ENCODE assay signal across 11 mouse cellular contexts in genomic region chr13:24564706-24565105, GRCm38 (mm10). TPM values are rescaled to one million over a fixed set of nuclear protein-coding genes. Genes with fewer than 3 reads are reported as not detected.
DNase-seq lines count a peak whose midpoint lies in the region; ATAC-seq lines count a peak whose summit lies in the region.
"Had no signal": no experiment of that assay in that cellular context is flagged by ENCODE, and none has a peak within 500 bp of the region (broad histone marks: within the 10 kb centered on the region; RNA-seq: fewer than 3 reads in every experiment).

No protein-coding gene starts in this region.

- no peak overlapping the region for H3K4me2 ChIP-seq in hindbrain, embryonic 16.5 days (ENCODE audit: low read length)
- no peak overlapping the region for H3K4me2 ChIP-seq in hindbrain, embryonic 11.5 days (replicated peaks; ENCODE audit: low read depth, low read length)
- H3K4me2 ChIP-seq in liver, embryonic 13.5 days = no peak overlapping the region
- no peak overlapping the region for H3K4me2 ChIP-seq in neural tube, embryonic 15.5 days
- H3K4me2 ChIP-seq: liver, embryonic 15.5 days; neural tube, embryonic 13.5 days had no signal

- H3K4me3 ChIP-seq in hindbrain, embryonic 16.5 days (ENCODE audit: low read length) = no peak overlapping the region
- no peak overlapping the region for H3K4me3 ChIP-seq in hindbrain, embryonic 11.5 days (ENCODE audit: low read depth, low read length)
- H3K4me3 ChIP-seq in liver, embryonic 13.5 days (replicated peaks) = no peak overlapping the region
- no peak overlapping the region for H3K4me3 ChIP-seq in neural tube, embryonic 15.5 days (replicated peaks)
- H3K4me3 ChIP-seq: layer of hippocampus, adult 2 months; liver, embryonic 15.5 days; neural tube, embryonic 13.5 days had no signal

- ATAC-seq in hindbrain, embryonic 16.5 days = 0 out of 2 replicates have a peak, but pooled peaks have one; percentile 31
- ATAC-seq in hindbrain, embryonic 11.5 days (ENCODE audit: low FRiP score) = no peak
- no peak for ATAC-seq in liver, embryonic 13.5 days (ENCODE audit: low read depth)
- no peak for ATAC-seq in neural tube, embryonic 15.5 days (ENCODE audit: low FRiP score)

- no peak overlapping the region for H3K9ac ChIP-seq in hindbrain, embryonic 16.5 days (ENCODE audit: low read depth, low read length)
- H3K9ac ChIP-seq in hindbrain, embryonic 11.5 days (ENCODE audit: low read depth, low read length) = no peak overlapping the region
- no peak overlapping the region for H3K9ac ChIP-seq in liver, embryonic 13.5 days
- H3K9ac ChIP-seq in neural tube, embryonic 15.5 days (replicated peaks) = no peak overlapping the region
- H3K9ac ChIP-seq: liver, embryonic 15.5 days; neural tube, embryonic 13.5 days had no signal

- no peaks in the 10 kb centered on the region for H3K27me3 ChIP-seq in hindbrain, embryonic 16.5 days (replicated peaks; ENCODE audit: control insufficient read depth, insufficient read depth, low read length)
- H3K27me3 ChIP-seq in hindbrain, embryonic 11.5 days (ENCODE audit: control insufficient read depth, insufficient read depth, low read length) = no peaks in the 10 kb centered on the region
- no peaks in the 10 kb centered on the region for H3K27me3 ChIP-seq in liver, embryonic 13.5 days
- no peaks in the 10 kb centered on the region for H3K27me3 ChIP-seq in neural tube, embryonic 15.5 days (replicated peaks)
- H3K27me3 ChIP-seq: liver, embryonic 15.5 days; neural tube, embryonic 13.5 days had no signal

- H3K36me3 ChIP-seq in hindbrain, embryonic 16.5 days (ENCODE audit: control insufficient read depth, insufficient read depth, low read length) = no peaks in the 10 kb centered on the region
- H3K36me3 ChIP-seq in hindbrain, embryonic 11.5 days (ENCODE audit: control insufficient read depth, insufficient read depth, low read length) = no peaks in the 10 kb centered on the region
- H3K36me3 ChIP-seq in liver, embryonic 13.5 days = no peaks in the 10 kb centered on the region
- H3K36me3 ChIP-seq in neural tube, embryonic 15.5 days = no peaks in the 10 kb centered on the region
- H3K36me3 ChIP-seq: liver, embryonic 15.5 days; neural tube, embryonic 13.5 days had no signal

- peaks cover 3% of the 10 kb centered on the region for H3K4me1 ChIP-seq in hindbrain, embryonic 16.5 days (ENCODE audit: control insufficient read depth, insufficient read depth, low read depth, low read length)
- no peaks in the 10 kb centered on the region for H3K4me1 ChIP-seq in hindbrain, embryonic 11.5 days (replicated peaks; ENCODE audit: control insufficient read depth, insufficient read depth, low read length)
- peaks cover 21% of the 10 kb centered on the region for H3K4me1 ChIP-seq in liver, embryonic 13.5 days (replicated peaks)
- H3K4me1 ChIP-seq in neural tube, embryonic 15.5 days = 0 out of 2 replicates have a peak, but pooled peaks cover 5% of the 10 kb centered on the region

- no peak for DNase-seq in hindbrain, embryonic 11.5 days (ENCODE audit: low spot score)
- DNase-seq in 3T3-L1 (ENCODE audit: low read depth, low spot score) = peak; percentile 56
- peak; percentile 40 for DNase-seq in NIH3T3 (ENCODE audit: low read depth)
- no peak for DNase-seq in liver, embryonic 13.5 days
- DNase-seq in right cerebral cortex, postnatal 14 days = no peak
- DNase-seq: cerebellum, postnatal 36 days had no signal

- no peaks in the 10 kb centered on the region for H3K9me3 ChIP-seq in hindbrain, embryonic 16.5 days (ENCODE audit: control insufficient read depth, low read length)
- no peaks in the 10 kb centered on the region for H3K9me3 ChIP-seq in hindbrain, embryonic 11.5 days (ENCODE audit: control insufficient read depth, low read length)
- H3K9me3 ChIP-seq in liver, embryonic 13.5 days (replicated peaks) = no peaks in the 10 kb centered on the region
- no peaks in the 10 kb centered on the region for H3K9me3 ChIP-seq in neural tube, embryonic 15.5 days (replicated peaks)
- H3K9me3 ChIP-seq: liver, embryonic 15.5 days; neural tube, embryonic 13.5 days had no signal

- 70% methylated on average over 8 of the region's 8 CpGs for WGBS in hindbrain, embryonic 16.5 days
- 84% methylated on average over 8 of the region's 8 CpGs for WGBS in hindbrain, embryonic 11.5 days
- WGBS in liver, embryonic 13.5 days (ENCODE audit: insufficient replicate concordance) = 83% methylated on average over 8 of the region's 8 CpGs
- WGBS in neural tube, embryonic 15.5 days = 83% methylated on average over 8 of the region's 8 CpGs

- H3K27ac ChIP-seq in hindbrain, embryonic 16.5 days (ENCODE audit: low read depth, low read length) = no peak overlapping the region
- H3K27ac ChIP-seq in hindbrain, embryonic 11.5 days (ENCODE audit: low read depth, low read length) = no peak overlapping the region
- peak overlapping the region; percentile 63 for H3K27ac ChIP-seq in liver, embryonic 13.5 days
- H3K27ac ChIP-seq in neural tube, embryonic 15.5 days (replicated peaks) = no peak overlapping the region
- H3K27ac ChIP-seq: layer of hippocampus, adult 2 months had no signal

RNA-seq across cellular contexts. Expression of gene Ripor2, which starts 17.3 kb away (rescaled TPM):
- 19.1 and 22.8 TPM in 2 replicates for polyA plus RNA-seq in hindbrain, embryonic 16.5 days (2015; fragmentation: Nextera tagmentation; extraction: Ambion mirVana)
- 9.5 and 10.4 TPM in 2 replicates for polyA plus RNA-seq in hindbrain, embryonic 11.5 days (2014; fragmentation: Nextera tagmentation; extraction: Ambion mirVana)
- 3.9 and 4.9 TPM in 2 replicates for polyA plus RNA-seq in liver, embryonic 13.5 days (2015; fragmentation: Nextera tagmentation; extraction: Ambion mirVana)
- 21.3 and 24.0 TPM in 2 replicates for polyA plus RNA-seq in neural tube, embryonic 15.5 days (2015; fragmentation: Nextera tagmentation; extraction: Ambion mirVana)

Comparison
In these comparisons a context has a peak if more than half of its experiments do, and no peak if none do; other contexts are left out.
1. DNase-seq: peak in 3T3-L1 (single experiment) and NIH3T3 (single experiment); none in hindbrain, embryonic 11.5 days (single experiment), liver, embryonic 13.5 days (single experiment) and right cerebral cortex, postnatal 14 days (single experiment).